Mouse (Mus musculus): ENCODE results near the gene Kcnj1. TPM values are rescaled to one million over a fixed set of nuclear protein-coding genes. Genes with fewer than 3 reads are reported as not detected.

The Kcnj1 gene
- polyA plus RNA-seq, 1 experiment from 2014 or later, result not detected

DNA sequence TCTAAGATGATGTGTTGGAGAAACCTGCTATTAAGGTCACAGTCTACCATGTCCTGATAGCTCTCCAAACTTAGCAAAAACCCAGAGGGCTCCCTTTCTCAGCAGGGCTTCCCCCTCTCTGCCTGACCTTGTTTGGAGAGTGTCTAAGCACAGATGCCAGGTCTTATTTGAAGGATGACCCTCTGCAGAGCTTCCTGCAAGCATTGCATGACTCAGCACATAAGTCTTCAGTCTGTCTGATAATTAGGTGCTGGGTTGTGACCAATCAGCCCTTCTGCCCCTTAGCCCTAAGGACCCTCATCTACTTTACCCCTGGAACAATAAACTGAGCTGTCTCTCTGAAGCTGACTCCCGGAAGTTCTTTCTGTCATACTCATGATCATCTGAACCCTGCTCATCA, 11.5 kb upstream of the Kcnj1 start:
- Histone ChIP-seq H3K27me3 (ENCODE audit: control insufficient read depth, insufficient read depth, low read length) (no peaks in the 10 kb centered on the region), H3K36me3 (ENCODE audit: control insufficient read depth, insufficient read depth, low read length) (no peaks in the 10 kb centered on the region), H3K9ac (ENCODE audit: low read length) (no peak overlapping the region), H3K4me3 (ENCODE audit: low read depth, low read length) (no peak overlapping the region), H3K4me1 (replicated peaks; ENCODE audit: control insufficient read depth, insufficient read depth) (no peaks in the 10 kb centered on the region), H3K4me2 (replicated peaks; ENCODE audit: low read depth) (no peak overlapping the region), H3K9me3 (ENCODE audit: control insufficient read depth, low read length) (no peaks in the 10 kb centered on the region), H3K27ac (replicated peaks) (no peak overlapping the region)
- no peak for TF ChIP-seq EP300 (optimal IDR thresholded peaks at IDR 0.05)
- no peak for TF ChIP-seq CTCF (IDR thresholded peaks at IDR 0.05; ENCODE audit: low read depth)
- 46% methylated on average over 1 of the region's 1 CpGs for WGBS
- no peak for ATAC-seq (ENCODE audit: low FRiP score, low TSS enrichment)
- no peak for DNase-seq (ENCODE audit: low spot score)

DNA sequence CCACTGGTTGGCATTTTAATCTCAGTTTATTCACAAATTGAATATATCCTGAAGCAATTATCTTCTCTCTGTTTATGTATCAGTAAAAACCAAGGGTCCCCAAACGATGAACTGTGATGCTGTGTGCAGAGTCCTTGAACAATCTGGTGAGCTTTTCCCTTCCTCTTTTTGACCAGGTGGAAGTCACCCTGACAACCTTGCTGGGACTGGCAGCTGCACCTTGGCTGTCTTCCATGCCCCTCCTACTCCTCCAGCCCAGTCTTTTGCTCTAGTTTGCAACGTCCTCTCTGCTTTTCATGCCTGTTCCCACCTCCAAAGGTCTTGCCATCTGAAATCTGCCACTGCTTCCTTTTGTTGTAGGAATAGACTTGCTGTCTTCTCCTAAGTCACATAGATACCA, 3.5 kb upstream of the Kcnj1 start:
- ATAC-seq (ENCODE audit: low FRiP score, low TSS enrichment), result no peak
- Histone ChIP-seq H3K9ac (ENCODE audit: low read length) (no peak overlapping the region), H3K9me3 (ENCODE audit: control insufficient read depth, low read length) (no peaks in the 10 kb centered on the region), H3K4me1 (replicated peaks; ENCODE audit: control insufficient read depth, insufficient read depth) (no peaks in the 10 kb centered on the region), H3K36me3 (ENCODE audit: control insufficient read depth, insufficient read depth, low read length) (no peaks in the 10 kb centered on the region), H3K4me2 (replicated peaks; ENCODE audit: low read depth) (no peak overlapping the region), H3K4me3 (ENCODE audit: low read depth, low read length) (no peak overlapping the region), H3K27ac (replicated peaks) (no peak overlapping the region), H3K27me3 (ENCODE audit: control insufficient read depth, insufficient read depth, low read length) (no peaks in the 10 kb centered on the region)
- DNase-seq (ENCODE audit: low spot score), result no peak
- WGBS, result 10% methylated on average over 2 of the region's 2 CpGs
- TF ChIP-seq CTCF (IDR thresholded peaks at IDR 0.05; ENCODE audit: low read depth) (no peak), EP300 (optimal IDR thresholded peaks at IDR 0.05) (no peak)

DNA sequence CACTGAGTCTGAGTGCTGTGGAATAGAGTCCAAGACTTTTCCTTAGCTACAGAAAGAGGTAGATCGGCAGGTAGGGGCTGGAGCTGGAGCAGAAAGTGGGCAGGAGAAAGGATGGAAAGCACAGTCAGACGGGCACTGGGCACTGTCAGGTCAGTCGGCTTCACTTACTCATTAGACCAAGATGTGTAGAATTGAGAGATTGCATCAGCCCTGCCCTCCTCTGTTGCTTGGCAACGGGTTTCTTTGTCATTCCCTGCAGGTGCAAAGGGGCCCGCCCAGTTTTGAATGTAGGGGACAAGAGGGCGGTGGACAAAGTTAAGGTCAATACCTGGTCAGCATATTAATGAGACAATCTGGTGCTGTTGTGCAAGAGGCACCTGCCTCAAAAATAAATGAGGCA, 2.9 kb upstream of the Kcnj1 start:
- H3K36me3 ChIP-seq (ENCODE audit: control insufficient read depth, insufficient read depth, low read length), result no peaks in the 10 kb centered on the region
- 31% methylated on average over 6 of the region's 6 CpGs for WGBS
- DNase-seq (ENCODE audit: low spot score), result peak; percentile 42
- no peak overlapping the region for H3K27ac ChIP-seq (replicated peaks)
- no peak overlapping the region for H3K4me2 ChIP-seq (replicated peaks; ENCODE audit: low read depth)
- H3K9ac ChIP-seq (ENCODE audit: low read length), result no peak overlapping the region
- no peaks in the 10 kb centered on the region for H3K27me3 ChIP-seq (ENCODE audit: control insufficient read depth, insufficient read depth, low read length)
- no peaks in the 10 kb centered on the region for H3K4me1 ChIP-seq (replicated peaks; ENCODE audit: control insufficient read depth, insufficient read depth)
- H3K9me3 ChIP-seq (ENCODE audit: control insufficient read depth, low read length), result no peaks in the 10 kb centered on the region
- no peak for TF ChIP-seq EP300 (optimal IDR thresholded peaks at IDR 0.05)
- TF ChIP-seq CTCF (IDR thresholded peaks at IDR 0.05; ENCODE audit: low read depth), result no peak
- peak; percentile 57; the same call in 1 of the 2 replicates for ATAC-seq (ENCODE audit: low FRiP score, low TSS enrichment)
- no peak overlapping the region for H3K4me3 ChIP-seq (ENCODE audit: low read depth, low read length)

DNA sequence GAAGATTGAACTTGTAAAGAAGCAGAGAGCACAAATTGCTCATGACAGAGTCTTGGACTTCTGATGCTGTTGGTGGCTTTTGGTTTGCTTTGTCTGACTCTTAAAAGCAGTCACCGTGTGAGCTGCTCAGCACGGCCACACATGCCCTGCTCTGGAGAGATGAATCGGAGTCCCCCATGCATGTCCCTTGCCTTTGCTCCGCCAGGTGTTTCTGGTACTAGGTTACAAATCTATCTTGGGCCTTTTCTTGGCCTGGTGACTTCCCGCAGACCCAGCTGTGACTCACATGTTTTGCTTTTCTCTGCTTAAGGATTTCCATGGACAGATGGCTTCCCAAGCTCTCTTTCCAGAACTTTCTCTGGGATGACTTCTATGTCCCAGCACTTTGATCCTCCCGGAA, 1.4 kb downstream of the Kcnj1 start:
- Histone ChIP-seq H3K9ac (ENCODE audit: low read length) (no peak overlapping the region), H3K4me1 (replicated peaks; ENCODE audit: control insufficient read depth, insufficient read depth) (no peaks in the 10 kb centered on the region), H3K9me3 (ENCODE audit: control insufficient read depth, low read length) (no peaks in the 10 kb centered on the region), H3K4me2 (replicated peaks; ENCODE audit: low read depth) (no peak overlapping the region), H3K36me3 (ENCODE audit: control insufficient read depth, insufficient read depth, low read length) (no peaks in the 10 kb centered on the region), H3K27me3 (ENCODE audit: control insufficient read depth, insufficient read depth, low read length) (no peaks in the 10 kb centered on the region), H3K4me3 (ENCODE audit: low read depth, low read length) (no peak overlapping the region), H3K27ac (replicated peaks) (no peak overlapping the region)
- ATAC-seq (ENCODE audit: low FRiP score, low TSS enrichment), result no peak
- WGBS, result 88% methylated on average over 6 of the region's 6 CpGs
- no peak for DNase-seq (ENCODE audit: low spot score)
- TF ChIP-seq EP300 (optimal IDR thresholded peaks at IDR 0.05) (no peak), CTCF (IDR thresholded peaks at IDR 0.05; ENCODE audit: low read depth) (no peak)

DNA sequence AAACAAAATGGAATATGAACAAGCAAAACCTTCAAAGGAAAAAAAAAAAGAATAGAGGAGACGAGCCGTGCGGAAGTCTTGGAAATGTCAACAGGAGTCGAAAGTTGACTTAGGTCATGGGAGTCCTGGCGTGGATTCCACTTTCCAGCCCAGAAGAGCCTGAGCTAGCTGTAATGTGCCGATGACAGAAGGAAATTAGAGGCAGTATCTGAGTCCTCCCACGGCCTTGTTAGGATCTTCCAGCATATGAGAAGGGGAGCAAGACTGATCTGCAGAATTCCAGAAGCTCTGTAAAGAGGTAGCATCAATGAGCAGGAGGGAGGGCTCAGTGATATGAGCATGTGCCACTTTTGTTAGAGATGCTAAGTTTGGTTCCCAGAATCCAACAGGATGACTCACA, 3.7 kb downstream of the Kcnj1 start:
- no peak overlapping the region for H3K9ac ChIP-seq (ENCODE audit: low read length)
- H3K4me3 ChIP-seq (ENCODE audit: low read depth, low read length), result no peak overlapping the region
- H3K4me1 ChIP-seq (replicated peaks; ENCODE audit: control insufficient read depth, insufficient read depth), result no peaks in the 10 kb centered on the region
- TF ChIP-seq EP300 (optimal IDR thresholded peaks at IDR 0.05), result no peak
- no peak for TF ChIP-seq CTCF (IDR thresholded peaks at IDR 0.05; ENCODE audit: low read depth)
- H3K27ac ChIP-seq (replicated peaks), result no peak overlapping the region
- no peaks in the 10 kb centered on the region for H3K27me3 ChIP-seq (ENCODE audit: control insufficient read depth, insufficient read depth, low read length)
- WGBS, result 63% methylated on average over 7 of the region's 7 CpGs
- H3K4me2 ChIP-seq (replicated peaks; ENCODE audit: low read depth), result no peak overlapping the region
- ATAC-seq (ENCODE audit: low FRiP score, low TSS enrichment), result no peak
- no peak for DNase-seq (ENCODE audit: low spot score)
- H3K9me3 ChIP-seq (ENCODE audit: control insufficient read depth, low read length), result no peaks in the 10 kb centered on the region
- H3K36me3 ChIP-seq (ENCODE audit: control insufficient read depth, insufficient read depth, low read length), result no peaks in the 10 kb centered on the region

DNA sequence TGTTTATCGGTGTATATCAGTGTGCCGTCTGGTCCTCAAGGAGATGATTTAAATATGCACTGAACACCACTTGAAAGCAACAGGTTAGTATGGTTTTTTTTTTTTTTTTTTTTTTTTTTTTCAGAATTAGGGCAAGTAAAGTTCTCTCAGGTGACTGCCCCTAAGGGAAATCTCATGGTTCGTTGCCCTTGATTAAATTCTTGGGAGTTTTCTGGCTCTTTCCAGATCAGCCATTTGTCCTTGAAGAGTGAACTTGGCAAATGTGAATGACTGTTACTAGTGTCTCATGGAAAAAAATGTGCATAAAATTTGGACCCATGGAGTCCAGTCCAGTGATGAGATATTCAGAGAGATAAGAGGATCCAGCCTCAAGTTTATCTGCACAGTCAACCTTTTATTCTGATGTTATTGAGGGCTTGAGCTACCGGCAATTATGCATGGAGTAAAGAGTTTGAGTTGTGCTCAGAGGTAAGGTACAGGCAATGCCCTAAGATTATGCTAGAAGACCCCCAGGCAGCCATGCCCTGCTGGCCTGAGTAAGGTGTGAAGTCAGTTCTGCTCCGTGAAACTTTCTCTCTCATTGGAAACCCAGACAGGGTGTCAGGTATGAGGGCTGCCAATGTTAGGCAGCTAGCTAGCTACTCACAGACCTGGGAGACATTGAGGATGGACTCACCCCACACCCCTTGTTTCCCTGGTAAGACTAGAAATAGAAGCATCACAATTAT, 4.7 kb downstream of the Kcnj1 start:
- H3K27me3 ChIP-seq (ENCODE audit: control insufficient read depth, insufficient read depth, low read length), result no peaks in the 10 kb centered on the region
- ATAC-seq (ENCODE audit: low FRiP score, low TSS enrichment), result no peak
- no peaks in the 10 kb centered on the region for H3K9me3 ChIP-seq (ENCODE audit: control insufficient read depth, low read length)
- no peak overlapping the region for H3K4me2 ChIP-seq (replicated peaks; ENCODE audit: low read depth)
- H3K4me3 ChIP-seq (ENCODE audit: low read depth, low read length), result no peak overlapping the region
- 73% methylated on average over 5 of the region's 5 CpGs for WGBS
- no peak for TF ChIP-seq CTCF (IDR thresholded peaks at IDR 0.05; ENCODE audit: low read depth)
- no peak for TF ChIP-seq EP300 (optimal IDR thresholded peaks at IDR 0.05)
- DNase-seq (ENCODE audit: low spot score), result no peak
- no peaks in the 10 kb centered on the region for H3K4me1 ChIP-seq (replicated peaks; ENCODE audit: control insufficient read depth, insufficient read depth)
- H3K9ac ChIP-seq (ENCODE audit: low read length), result no peak overlapping the region
- no peak overlapping the region for H3K27ac ChIP-seq (replicated peaks)
- H3K36me3 ChIP-seq (ENCODE audit: control insufficient read depth, insufficient read depth, low read length), result no peaks in the 10 kb centered on the region

Data from stomach, postnatal 0 days (tissue).